Mouse (Mus musculus) lung, postnatal 14 days (tissue): ENCODE measurements at regions not wholly inside any gene's neighbourhood (a gene's known extent, or its start where the extent isn't known, plus 50 kb on each side); places are given as distances from the start of the nearest gene placed in this dataset.

Experiments used
- DNase-seq: peaks from one replicate; pipeline ENCODE4 v3.0.0; 2021

GRCm38 (mm10) chr13:42593488-42594170, 86.8 kb upstream of the Phactr1 start:
- DNase-seq = no peak

- DNase-seq = no peak
These were observed 85.2 kb upstream of the Phactr1 start for GRCm38 (mm10) chr13:42595180-42595579.

- no peak for DNase-seq
These were observed 82.6 kb upstream of the Phactr1 start for GRCm38 (mm10) chr13:42597781-42598180.

- no peak for DNase-seq
These were observed 77.1 kb upstream of the Phactr1 start for GRCm38 (mm10) chr13:42603308-42603707.

GRCm38 (mm10) chr13:42607735-42608134, 72.7 kb upstream of the Phactr1 start:
- DNase-seq = no peak

- DNase-seq = no peak
These were observed 71.5 kb upstream of the Phactr1 start for GRCm38 (mm10) chr13:42608963-42609362.

GRCm38 (mm10) chr13:42613326-42613725, 67.1 kb upstream of the Phactr1 start:
- DNase-seq = no peak

- no peak for DNase-seq
These were observed 64.6 kb upstream of the Phactr1 start for GRCm38 (mm10) chr13:42615826-42616225.

GRCm38 (mm10) chr13:42617225-42617624, 63.2 kb upstream of the Phactr1 start:
- no peak for DNase-seq

- DNase-seq = peak; percentile 13
These were observed 62.6 kb upstream of the Phactr1 start for GRCm38 (mm10) chr13:42617844-42618243.

GRCm38 (mm10) chr13:42619555-42620280, 60.7 kb upstream of the Phactr1 start:
- no peak for DNase-seq

- DNase-seq = peak; percentile 54
These were observed 56.9 kb upstream of the Phactr1 start for GRCm38 (mm10) chr13:42623491-42623890.
